Mouse (Mus musculus) layer of hippocampus, adult 9-10 months (tissue): Measurements from ENCODE around the gene Edar.
"Not testable (repeated sequence)": the region's sequence is repeated elsewhere in the genome, so short reads cannot be mapped to it uniquely, and the experiment has no call there.

ENCODE experiments used
- DNase-seq: peaks from one replicate; pipeline ENCODE4 v3.0.0; 2022; ENCODE audit warnings: low spot score

Gene Edar

DNA sequence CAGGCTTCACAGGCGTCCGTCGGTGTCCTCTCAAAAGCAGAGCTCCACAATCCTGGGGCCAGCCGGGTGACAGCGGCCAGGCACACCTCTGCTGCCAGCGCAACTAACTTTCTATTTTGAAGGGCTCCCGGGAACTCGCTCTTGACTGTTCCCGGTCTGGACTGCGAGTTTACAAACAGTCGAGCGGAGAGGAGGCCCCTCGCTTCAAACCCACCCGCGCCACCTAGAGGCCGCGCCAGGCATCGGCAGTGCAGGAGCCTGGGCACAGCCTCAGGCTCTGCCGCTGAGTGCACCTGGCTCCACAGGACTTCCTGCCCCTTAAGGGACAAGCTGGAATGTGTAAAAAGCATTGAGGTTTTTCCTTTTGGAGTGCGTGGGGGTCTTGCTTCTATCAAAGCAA, at the start of gene Edar:
Edar (minus strand) TSS at position 122 of the 400 bp plus-strand sequence.
- peak; percentile 16 for DNase-seq

DNA sequence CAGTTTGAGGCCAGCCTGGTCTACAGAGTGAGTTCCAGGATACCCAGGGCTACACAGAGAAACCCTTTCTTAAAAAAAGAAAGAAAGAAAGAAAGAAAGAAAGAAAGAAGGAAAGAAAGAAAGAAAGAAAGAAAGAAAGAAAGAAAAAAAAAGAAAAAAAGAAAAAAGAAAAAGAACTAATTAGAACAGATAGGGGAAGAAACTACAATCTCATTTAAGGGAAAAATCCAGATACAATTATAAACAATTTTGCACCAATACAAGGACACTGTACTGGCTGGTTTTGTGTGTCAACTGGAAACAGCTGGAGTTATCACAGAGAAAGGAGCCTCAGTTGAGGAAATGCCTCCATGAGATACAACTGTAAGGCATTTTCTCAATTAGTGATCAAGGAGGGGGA, 42.7 kb upstream of the Edar start, which contains the start of gene Gm17542:
Gm17542 (minus strand) TSS at position 101 of the 400 bp plus-strand sequence.
- not testable (repeated sequence) for DNase-seq

DNA sequence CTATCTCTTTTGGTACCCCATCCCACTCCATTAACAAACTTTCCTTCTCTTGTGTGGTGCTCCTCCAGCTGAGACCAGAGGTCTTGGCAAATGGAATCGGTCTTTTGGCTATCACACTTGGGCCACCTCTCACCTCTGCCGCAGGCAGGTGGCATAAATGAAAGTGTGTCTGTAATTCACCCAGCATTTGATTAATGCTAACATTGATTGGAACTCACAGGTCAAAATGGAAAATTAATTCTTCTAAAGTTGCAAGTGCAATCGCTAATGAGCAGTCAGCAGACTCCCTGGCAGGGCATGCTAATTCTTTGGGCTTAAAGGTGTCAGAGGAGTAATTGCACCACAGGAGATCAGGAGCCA, 39.3 kb upstream of the Edar start:
- DNase-seq: no peak

DNA sequence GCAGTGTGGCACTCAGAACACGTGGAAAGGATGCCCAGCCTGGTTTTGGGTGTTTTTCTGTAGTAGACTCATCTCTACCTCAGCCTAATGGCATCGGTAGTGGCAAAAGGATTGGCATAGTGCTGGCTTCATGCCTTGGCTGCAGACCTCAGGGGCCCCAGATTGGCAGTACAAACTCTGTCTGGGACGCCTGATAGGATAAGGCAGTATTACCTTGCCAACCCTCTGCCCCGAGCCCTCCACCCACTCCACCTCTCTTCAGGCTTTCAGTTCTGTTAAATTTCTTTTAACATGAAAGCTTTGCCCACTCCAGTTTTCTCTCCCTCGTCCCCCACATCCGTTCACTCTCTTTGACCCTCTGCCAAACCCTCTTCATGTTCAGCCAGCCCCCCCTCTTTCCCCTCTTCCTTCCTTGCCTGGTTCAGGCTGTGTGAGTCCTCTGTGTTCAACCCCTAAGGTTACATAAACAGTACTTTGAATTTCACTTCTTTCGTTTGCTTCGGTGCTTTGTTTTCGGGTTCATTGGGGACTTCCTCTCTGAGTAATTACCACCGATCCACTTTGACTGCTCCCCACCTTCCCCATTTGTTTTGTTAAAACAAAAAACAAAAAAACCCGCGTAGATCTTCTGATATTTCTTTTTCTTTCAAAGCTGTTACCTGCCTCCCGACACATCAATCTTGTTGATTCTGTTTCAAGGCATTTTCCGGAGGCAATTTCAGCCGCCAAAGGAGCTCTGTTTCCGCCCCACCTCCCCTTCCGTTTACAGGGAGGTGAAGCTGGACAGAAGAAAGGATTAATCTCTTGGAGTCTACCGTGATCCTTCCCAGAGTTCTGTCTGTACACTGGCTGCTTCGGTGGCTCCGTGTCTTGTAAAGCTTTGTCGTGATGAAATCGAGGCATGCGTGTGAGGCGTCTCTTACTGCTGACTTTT, 38.7 kb upstream of the Edar start:
- no peak for DNase-seq

DNA sequence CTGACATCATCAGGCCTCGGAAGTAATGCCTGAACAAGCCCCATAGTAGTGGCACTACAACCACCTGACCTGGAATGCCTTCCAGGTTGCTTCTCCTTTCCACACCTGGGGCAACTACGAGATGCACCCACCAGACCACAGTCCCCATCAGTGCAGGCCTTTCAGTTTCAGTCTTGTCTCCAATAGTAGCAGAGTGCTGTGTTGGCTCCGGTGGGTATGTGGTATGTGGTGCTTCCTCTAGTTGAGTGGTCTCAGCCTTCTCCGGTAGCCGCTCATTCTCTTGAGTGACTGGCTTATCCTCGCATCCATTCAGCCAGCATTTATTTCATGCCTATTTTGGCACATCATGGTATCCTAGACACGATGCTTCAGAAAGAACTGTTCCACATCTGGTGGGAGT, 37.8 kb upstream of the Edar start:
- DNase-seq: no peak

DNA sequence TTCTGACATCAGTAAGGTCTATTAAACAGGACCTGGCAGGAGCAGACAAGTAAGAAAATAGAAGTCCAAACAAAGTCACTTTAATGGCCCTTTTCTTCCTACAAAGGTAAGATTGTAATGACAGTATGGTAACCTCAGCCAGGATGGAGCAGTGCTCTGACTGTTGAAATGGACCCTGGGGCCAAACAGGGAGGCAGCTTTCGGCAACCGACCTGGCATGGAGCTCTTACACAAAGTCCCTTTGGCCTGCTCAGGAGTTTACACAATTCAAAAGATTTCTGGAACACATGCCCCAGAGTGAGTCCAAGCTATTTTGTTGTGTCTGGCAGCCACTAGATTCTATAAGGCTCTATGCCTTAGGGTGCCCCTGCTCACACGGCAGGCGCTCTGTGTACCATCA, 33.6 kb upstream of the Edar start:
- DNase-seq: no peak

DNA sequence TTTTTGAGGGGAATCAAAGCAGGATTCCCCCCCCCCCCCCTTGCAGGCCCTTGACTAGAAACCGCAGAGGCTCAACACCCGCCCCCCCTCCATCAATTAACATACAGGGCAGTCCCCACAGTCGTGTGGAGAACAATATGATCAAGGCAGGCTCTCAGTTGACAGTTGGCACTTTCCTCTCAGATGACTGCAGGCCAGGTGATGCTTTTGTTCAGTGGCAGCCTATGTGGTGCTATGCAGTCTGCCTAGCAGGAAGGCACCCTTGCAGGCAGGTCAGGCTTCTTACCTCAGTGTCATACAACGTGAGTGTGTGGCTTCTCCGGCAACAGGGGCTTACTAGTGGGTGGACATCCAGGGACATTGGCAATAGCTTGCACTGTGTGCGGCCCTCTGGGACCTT, 25.1 kb upstream of the Edar start:
- no peak for DNase-seq

DNA sequence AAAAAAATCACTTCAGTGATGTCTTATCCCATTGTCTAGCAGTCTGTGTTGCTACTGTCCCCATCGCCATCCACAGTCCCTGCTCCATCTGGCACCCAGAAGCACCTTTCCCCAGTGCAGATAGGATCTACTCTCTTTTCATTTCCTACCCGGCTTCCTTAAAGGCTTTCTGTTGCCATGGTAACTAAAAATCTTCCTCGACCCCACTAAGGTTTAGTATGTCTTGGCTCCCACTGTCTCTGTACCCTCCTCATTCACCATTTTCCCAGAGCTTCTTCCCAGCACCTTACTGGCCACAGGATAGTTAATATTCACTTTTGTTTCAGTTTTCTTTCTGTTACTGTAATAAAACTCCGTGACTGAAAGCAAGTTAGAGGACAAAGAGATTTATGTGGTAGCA, 24.7 kb upstream of the Edar start:
- DNase-seq: no peak

DNA sequence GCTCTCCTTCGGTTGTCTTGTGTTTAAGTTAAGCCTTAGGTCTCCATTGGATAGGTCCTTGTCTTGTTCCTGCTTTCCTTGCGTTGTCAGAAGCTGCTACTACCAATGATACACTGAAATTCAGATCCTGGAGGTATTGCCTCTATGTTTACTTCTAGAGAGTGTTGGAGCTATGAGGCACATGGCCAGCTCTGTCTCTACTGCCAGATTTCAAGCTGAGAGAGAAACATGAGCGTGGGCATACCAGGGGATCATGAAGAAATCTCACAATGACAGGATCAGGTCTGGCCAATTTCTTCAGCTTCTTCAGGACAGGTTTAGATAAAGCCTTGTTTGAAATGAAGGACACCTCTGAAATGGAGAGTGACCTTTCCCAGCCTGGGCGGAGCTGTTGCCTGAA, 23.5 kb upstream of the Edar start:
- no peak for DNase-seq

DNA sequence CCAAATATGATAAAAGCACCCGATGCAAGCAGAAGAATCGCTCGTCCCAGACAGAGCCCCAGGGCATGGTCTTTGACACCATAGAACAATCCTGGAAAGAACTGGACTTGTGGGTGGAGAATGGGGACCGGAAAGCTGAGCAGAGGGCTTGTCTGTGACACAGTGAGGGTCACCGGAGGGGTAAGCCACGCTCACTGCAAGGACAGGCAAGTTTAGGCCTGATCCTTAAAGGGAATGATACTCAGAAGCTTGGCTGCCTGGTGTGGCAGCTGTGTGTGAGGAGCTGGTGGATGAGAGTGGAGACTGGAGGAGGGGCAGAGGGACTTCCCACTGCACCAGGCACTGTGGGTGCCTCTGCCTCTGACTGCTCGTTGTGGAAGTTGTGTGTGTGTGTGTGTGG, 15.6 kb upstream of the Edar start:
- DNase-seq: no peak

DNA sequence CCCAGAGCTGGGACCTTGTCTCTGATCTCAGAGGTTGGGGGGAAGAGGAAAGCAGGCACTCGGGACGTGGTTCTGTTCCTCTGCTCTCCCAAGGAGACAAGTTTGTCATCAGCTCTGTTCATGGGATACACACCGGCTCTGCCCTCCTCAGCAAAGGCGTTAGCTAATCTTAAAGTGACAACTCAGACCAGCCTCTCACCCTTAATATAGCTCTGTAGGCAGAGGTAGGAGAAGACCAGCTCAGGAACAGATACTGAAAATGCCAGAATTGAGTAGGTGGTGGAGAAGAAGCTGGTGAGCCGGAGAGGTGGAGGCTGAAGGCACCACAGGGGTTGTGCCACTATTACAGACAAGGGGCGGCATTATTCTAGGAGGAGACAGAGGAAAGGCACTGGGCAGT, 3.8 kb upstream of the Edar start:
- no peak for DNase-seq

DNA sequence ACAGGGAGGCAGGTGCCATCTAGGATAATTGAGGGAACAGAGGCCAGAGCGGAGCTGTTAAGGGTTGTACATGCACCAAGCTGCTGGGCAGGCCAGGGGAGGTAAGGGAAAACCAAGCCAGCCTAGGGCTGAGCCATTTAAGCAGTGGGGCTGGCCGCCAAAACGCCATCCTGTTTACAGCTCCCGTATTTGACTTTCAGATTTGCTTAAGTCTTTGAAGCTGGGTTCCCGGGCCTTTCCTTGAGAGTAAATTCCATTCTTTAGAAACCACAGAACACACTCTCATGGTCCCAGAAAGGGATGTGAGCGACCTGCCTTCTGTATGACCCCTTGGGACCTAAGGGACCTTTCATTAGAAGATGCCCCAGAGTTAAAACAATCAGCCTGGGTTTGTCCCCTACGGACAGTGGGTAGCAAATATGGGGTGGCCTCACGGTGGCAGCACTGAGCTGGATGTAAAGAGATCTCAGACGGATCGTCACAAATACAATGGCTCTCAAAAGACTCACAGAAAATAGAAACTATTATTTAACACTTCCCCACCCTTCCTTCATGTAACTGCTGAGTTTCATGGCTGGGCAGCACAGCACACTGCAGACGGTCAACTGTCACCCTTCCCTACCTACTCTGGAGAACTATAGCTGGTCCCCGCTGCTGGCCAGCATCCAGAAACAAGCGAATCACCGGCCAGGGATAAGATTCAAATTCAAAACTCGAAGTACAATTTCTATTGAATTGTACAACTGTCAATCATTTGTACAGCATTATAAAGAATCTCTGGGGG, 2.0 kb downstream of the Edar start:
- peak; percentile 76 for DNase-seq

DNA sequence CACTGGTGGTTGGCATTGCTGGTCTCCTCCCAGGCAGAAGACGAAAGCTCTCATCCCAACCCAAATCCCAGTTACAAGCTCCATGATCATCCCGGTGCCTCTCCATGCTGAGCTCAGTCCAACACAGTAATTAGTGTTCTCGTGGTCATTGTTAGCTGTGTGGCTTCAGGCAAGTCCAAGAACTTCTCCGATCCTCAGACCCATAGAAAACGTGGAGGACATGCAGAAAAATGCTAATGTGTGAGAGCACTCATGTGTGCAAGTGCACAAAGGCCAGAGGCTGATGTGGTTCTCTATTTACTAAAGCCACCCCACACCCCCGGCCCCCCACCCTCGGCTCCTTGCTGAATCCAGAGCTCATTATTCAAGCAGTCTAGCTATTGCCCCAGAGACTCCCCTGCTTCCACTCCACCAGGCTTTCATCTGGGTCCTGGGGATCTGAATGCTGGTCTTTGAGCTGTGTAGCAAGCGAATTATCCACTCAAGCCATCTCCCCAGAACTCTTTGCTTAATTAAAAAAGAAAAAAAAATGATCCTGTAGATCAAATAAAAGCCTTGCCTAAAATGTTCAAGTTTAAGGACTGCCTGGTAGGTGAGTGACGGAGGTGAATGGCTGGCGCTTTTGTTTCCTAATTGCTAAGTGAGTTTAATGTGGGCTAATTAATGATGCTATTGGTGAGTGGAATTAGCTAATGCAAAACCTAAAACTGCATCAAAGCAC, 2.7 kb downstream of the Edar start:
- no peak for DNase-seq

DNA sequence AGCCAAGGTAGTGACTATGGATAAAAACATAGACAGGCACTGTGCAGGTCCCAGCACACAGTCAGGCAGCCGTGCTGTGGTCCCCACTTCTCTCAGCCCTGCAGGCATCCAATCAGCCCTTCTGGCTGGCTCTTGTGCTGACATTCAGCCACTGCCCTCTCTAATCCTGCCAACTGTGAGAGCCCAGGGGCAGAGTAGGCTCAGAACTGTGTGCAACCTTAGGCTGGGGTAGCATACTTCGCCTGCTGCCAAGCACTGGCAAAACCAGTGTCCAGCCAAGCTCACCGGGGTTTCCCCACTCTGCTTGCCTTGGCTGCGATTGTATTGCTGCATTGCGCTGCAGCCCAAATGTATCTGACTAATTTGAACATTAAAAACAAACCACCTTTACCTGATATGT, 11.6 kb downstream of the Edar start:
- no peak for DNase-seq

DNA sequence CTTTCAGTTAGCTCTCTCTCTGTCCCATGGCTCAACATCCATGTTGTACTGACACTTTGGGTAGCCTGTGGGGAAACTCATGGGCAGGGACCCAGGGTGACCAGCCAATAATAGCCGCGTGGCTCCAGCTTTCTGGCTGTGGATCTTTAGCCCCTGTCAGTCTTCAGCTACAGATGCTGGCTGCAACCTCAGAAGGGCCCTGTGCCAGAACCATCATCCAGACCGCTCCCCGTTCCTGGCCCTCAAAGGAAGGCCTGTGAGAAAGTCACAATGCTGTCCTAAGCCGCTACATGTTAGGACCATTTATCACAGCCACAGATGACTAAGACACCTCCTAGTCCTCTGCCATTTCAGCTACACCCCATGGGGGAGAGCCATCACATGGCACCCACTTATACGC, 12.0 kb downstream of the Edar start:
- DNase-seq: no peak

DNA sequence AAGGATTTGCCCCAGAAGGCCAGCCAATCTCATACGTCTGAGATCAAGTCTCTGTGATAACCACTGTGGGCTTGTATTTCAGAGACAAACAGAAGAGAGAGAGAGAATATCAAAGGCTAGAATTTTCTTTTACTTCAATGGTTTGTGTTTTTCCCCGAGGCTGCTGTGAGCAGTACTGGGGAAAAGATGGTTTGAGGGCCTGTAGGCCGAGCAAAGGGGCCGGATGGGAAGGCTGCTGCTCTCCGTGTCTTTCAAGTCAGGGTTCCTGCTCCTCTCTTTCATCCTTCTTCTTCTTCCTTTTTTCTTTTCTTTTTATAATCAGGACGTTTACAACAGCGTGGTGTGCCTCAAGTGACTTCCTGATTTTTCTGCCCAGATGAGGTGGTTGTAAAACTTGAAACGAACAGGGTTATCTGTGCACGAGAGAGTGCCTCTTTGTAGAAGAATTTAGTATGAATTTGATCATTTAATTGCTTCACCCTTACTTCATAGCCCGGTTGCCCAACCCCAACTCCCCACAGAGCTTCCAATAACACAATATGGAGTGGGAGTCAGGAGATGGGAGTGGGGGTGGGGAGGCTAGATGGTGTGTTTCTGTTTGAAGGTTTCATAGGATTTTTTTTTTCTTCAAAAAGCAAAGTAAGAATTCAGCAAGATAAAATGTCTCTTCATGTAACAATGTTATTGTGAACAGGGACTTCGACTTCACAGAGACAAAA, 16.0 kb downstream of the Edar start:
- no peak for DNase-seq

DNA sequence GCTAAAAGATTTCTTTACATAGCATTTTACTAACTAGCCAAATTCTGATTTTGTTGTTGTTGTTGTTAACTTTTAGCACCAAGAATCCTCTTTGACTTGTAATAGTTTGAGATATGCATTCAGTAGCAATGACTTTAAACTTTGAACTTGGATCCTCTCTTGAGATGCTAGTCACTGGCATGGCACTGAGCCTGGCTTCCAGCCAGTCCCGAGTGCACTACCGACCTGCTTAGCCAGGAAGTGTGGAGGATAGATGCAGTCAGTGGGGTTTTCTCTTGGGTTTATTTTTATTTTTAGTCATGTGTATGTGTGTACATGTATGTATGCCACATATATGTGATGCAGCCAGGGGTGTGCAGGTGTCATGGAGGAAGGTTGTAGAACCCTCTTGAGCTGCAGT, 17.7 kb downstream of the Edar start:
- no peak for DNase-seq

DNA sequence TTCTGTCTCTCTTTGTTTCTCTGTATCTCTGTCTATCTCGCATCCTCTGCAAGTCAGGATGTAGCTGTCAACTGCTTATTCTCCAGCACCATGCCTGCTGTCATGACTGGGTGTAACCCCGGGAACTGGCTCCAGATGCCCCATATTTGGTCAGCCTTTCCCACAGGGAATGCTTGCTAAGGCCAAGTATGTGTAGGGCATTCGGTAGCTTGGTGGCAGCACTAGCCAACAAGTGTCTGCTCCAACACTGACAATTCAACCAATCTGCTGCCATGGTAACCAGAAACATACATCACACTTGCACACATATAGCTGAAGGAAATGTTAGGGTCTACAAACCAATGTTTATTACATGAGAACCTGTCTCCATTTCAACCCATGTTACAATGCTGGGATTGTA, 21.8 kb downstream of the Edar start:
- DNase-seq: no peak

DNA sequence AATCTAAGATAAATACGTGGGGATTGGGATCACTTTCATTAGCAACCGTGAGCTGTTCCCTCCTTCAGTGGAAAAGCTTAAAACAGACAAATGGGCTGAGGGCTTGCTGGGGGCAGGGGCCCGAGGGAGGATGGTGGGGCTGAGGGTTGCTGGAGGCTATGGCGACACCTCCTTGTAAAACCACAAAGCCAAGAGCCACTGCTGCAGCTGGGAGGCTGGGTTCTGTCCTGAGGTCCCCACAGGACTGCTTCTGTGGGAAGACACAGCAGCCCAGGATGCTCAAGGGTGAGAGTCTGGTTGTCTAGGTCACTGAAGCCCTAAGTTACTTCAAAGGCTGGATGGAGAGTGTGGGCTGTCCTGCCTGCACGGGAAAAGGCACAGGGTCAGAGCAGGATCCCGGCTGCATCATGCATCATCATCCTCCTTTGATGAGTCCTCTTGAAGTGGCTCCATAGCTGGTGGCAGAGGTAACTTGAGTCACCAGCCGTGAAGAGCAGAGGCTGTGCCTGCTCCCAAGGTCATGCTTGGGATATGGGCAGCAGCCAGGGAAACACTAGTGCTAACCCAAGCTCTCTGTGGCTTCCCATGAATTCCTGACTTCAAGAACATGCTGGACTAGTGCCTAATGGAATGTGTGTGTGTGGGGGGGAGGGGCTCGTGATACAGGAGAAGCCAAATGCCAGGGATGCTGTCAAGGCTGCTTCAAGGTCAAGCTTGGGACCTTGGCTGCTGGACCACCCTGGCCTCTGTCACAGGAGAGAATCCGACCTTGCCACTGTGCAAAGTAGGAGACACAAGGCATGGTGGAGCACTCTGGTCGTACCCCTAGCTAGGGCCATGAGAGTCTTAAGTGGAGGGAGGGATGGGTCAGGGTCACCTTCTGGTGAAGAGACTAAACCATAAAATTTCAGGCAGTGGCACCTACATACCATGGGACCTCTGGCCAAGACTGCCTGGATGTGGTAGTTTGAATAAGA, 22.7 kb downstream of the Edar start:
- DNase-seq: no peak

DNA sequence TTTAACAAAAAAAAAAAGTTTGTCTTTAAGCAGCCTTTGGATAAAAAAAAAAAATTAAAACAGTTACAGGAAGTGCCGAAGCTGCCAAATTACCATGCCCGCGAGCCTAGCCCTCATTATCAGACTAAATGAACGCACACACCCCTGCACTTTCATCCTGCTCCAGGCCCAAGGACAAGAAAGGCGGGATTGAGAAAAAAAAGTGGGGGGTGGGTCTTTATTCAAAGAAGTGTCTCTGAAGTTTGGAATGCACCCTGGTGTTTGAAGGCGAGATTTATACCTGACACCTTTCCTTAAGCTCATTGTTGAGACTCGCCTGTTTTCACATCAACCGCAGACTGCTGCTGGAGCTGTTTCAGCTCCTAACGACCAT, 23.4 kb downstream of the Edar start:
- no peak for DNase-seq
